Mouse (Mus musculus) left cerebral cortex, postnatal 4 days (tissue): ENCODE data around the gene Gm11554. TPM values are rescaled to one million over a fixed set of nuclear protein-coding genes. Genes with fewer than 3 reads are reported as not detected.
"Not testable (repeated sequence)": the region's sequence is repeated elsewhere in the genome, so short reads cannot be mapped to it uniquely, and the experiment has no call there.

Experiments used
- DNase-seq: peaks from one replicate; pipeline ENCODE4 v3.0.0-alpha.2; 2022
- intact Hi-C: fragments of 180-260 bp; cut with DNase I; formaldehyde crosslinking; loops from one replicate; pipeline ENCODE4 v1.15.1; 2025
- total RNA-seq, 2 experiments: library from RNA; stranded (reverse); gene quantifications; 2 replicates each; pipeline ENCODE4 v1.2.3; 2021

Gene Gm11554
- not detected for total RNA-seq

GRCm38 (mm10) chr11:99804346-99804745 lies at the start of gene Gm11554:
Gene Gm11554, minus strand, starts transcription at chr11:99804446.
- intact Hi-C loops, DNase-seq: not testable (repeated sequence)

- intact Hi-C loops = no loop called here
- no peak for DNase-seq
Measured at GRCm38 (mm10) chr11:99851508-99851907, 47.3 kb upstream of the Gm11554 start, which contains the start of gene Krtap4-16. Gene Krtap4-16, minus strand, starts transcription at chr11:99851608.

GRCm38 (mm10) chr11:99846746-99847145 lies 42.5 kb upstream of the Gm11554 start:
- intact Hi-C loops = no loop called here
- no peak for DNase-seq

GRCm38 (mm10) chr11:99842185-99842584 lies 37.9 kb upstream of the Gm11554 start:
- DNase-seq = no peak
- intact Hi-C loops = no loop called here

- intact Hi-C loops = no loop called here
- DNase-seq = no peak
Measured at GRCm38 (mm10) chr11:99837966-99838365, 33.7 kb upstream of the Gm11554 start, which contains the start of gene 2300003K06Rik. Gene 2300003K06Rik, minus strand, starts transcription at chr11:99838066.

DNA sequence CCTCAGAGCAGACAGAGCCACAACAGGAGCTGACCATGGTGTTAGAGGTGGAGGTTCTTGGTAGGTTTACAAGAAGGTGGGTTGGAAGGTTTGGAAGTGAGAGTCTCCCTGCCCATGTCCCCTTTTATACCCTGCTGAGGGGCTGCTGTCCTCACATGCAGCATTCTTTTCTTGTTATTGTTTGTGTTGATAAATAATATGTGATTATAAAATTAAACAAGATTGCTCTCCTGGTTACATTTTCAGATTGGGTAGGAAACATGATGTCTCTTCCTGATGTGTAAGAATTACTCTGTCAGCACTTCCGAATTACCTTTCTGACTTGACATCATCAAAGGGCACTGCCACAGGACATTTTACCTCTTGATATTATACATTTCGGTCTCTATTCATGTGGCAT lies 11.3 kb upstream of the Gm11554 start, which contains the start of gene Gm11564:
Gm11564 (minus strand) TSS at position 101 of the 400 bp plus-strand sequence.
- DNase-seq, intact Hi-C loops: not testable (repeated sequence)

DNA sequence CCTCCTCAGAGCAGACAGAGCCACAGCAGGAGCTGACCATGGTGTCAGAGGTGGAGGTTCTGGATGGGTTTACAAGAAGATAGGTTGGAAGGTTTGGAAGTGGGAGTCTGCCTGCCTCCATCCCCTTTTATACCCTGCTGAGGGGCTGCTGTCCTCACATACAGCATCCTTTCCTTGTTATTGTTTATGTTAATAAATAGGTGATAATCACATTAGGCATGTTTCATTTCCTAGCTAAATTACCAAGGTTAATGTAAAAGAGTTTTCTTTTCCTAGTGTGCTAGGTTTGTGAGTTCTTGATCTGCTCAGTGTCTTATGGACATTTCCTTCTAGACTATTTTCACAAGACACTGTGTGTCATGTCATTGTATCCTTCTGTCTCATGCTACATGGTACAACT lies 5.5 kb upstream of the Gm11554 start, which contains the start of gene Krtap4-13:
Krtap4-13 (minus strand) TSS at position 101 of the 400 bp plus-strand sequence.
- DNase-seq, intact Hi-C loops: not testable (repeated sequence)

DNA sequence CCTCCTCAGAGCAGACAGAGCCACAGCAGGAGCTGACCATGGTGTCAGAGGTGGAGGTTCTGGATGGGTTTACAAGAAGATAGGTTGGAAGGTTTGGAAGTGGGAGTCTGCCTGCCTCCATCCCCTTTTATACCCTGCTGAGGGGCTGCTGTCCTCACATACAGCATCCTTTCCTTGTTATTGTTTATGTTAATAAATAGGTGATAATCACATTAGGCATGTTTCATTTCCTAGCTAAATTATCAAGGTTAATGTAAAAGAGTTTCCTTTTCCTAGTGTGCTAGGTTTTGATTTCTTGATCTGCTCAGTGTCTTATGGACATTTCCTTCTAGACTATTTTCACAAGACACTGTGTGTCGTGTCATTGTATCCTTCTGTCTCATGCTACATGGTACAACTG lies 5.4 kb downstream of the Gm11554 start, which contains the start of gene Gm11569:
Gm11569 (minus strand) TSS at position 101 of the 400 bp plus-strand sequence.
- intact Hi-C loops, DNase-seq: not testable (repeated sequence)

GRCm38 (mm10) chr11:99793367-99793766 lies 10.9 kb downstream of the Gm11554 start, which contains the start of gene Gm11596:
Gene Gm11596, minus strand, starts transcription at chr11:99793467.
- intact Hi-C loops = no loop called here

DNA sequence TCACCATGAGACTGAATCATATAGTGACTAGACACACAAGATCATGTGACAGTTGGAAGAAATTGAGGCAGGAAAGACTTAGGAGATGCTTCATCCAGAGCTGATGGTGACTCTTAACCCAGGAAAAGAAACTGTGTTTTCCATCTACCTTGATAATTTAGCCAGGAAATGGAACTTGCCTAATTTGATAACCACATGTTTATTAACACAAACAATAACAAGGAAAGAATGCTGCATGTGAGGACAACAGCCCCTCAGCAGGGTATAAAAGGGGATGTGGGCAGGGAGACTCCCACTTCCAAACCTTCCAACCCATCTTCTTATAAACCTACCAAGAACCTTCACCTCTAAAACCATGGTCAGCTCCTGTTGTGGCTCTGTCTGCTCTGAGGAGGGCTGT lies 19.3 kb downstream of the Gm11554 start, which contains the start of gene Krtap4-9:
Krtap4-9 (plus strand) TSS at position 301 of the 400 bp plus-strand sequence.
- DNase-seq, intact Hi-C loops: not testable (repeated sequence)

More at GRCm38 (mm10) chr11:99793367-99793766, 10.9 kb downstream of the Gm11554 start, which contains the start of gene Gm11596:
- no peak for DNase-seq

DNA sequence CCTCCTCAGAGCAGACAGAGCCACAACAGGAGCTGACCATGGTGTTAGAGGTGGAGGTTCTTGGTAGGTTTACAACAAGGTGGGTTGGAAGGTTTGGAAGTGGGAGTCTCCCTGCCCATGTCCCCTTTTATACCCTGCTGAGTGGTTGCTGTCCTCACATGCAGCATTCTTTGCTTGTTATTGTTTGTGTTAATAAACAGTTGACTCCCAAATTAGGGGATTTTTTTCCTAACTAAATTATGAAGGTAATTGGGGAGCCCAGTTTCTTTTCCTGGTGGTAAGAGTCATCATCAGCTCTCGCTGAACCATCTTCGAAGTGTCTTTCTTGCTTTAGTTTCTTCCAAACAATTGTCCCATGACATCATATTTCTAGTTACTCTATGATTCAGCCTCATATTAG lies 23.6 kb downstream of the Gm11554 start, which contains the start of gene Krtap4-8:
Krtap4-8 (minus strand) TSS at position 101 of the 400 bp plus-strand sequence.
- intact Hi-C loops = no loop called here
- no peak for DNase-seq

GRCm38 (mm10) chr11:99778401-99778800 lies 25.8 kb downstream of the Gm11554 start:
- intact Hi-C loops = no loop called here
- DNase-seq = no peak

DNA sequence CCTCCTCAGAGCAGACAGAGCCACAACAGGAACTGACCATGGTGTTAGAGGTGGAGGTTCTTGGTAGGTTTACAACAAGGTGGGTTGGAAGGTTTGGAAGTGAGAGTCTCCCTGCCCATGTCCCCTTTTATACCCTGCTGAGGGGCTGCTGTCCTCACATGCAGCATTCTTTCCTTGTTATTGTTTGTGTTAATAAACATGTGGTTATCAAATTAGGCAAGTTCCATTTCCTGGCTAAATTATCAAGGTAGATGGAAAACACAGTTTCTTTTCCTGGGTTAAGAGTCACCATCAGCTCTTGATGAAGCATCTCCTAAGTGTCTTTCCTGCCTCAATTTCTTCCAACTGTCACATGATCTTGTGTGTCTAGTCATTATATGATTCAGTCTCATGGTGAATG lies 31.4 kb downstream of the Gm11554 start, which contains the start of gene Gm11595:
Gm11595 (minus strand) TSS at position 101 of the 400 bp plus-strand sequence.
- intact Hi-C loops, DNase-seq: not testable (repeated sequence)

GRCm38 (mm10) chr11:99768410-99768809 lies 35.8 kb downstream of the Gm11554 start:
- no peak for DNase-seq
- intact Hi-C loops = no loop called here

DNA sequence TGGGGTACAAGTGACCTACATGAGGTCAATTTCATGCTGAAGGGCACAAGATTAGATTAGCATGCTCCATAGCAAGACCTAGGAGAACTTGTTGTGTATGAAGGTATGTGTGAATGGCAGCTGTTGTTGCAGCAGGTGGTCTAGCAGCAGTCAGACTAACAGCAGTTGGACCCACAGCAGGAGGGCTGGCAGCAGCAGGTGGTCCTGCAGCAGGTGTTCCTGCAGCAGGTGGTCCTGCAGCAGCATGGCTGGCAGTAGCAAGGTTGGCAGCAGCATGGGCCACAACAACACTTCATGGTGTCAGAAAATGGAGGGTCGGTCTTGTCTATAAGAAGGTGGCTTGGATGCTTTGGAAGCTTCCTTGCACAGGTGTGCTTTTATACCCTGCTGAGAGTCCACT lies 45.4 kb downstream of the Gm11554 start:
- intact Hi-C loops = no loop called here
- DNase-seq = no peak

Other genes starting within 250 kb of the Gm11554 start
- gene Krtap3-2, start 247.6 kb downstream of the Gm11554 start, total RNA-seq = not detected
- gene Gm11939, start 245.0 kb downstream of the Gm11554 start, total RNA-seq = not detected
- not detected for gene Krtap3-1, start 237.8 kb downstream of the Gm11554 start, total RNA-seq
- gene Krtap1-5, start 223.4 kb downstream of the Gm11554 start, total RNA-seq = not detected
- gene Krtap1-4, start 220.8 kb downstream of the Gm11554 start, total RNA-seq = not detected
- gene Krtap1-3, start 213.1 kb downstream of the Gm11554 start, total RNA-seq = not detected
- not detected for gene Krtap9-3, start 206.3 kb downstream of the Gm11554 start, total RNA-seq
- not detected for gene Gm11938, start 201.1 kb downstream of the Gm11554 start, total RNA-seq
- not detected for gene Gm11937, start 194.3 kb downstream of the Gm11554 start, total RNA-seq
- not detected for gene Krtap2-4, start 189.6 kb downstream of the Gm11554 start, total RNA-seq
- gene Gm11562, start 184.0 kb downstream of the Gm11554 start, total RNA-seq = not detected
- not detected for gene Krtap4-1, start 176.2 kb downstream of the Gm11554 start, total RNA-seq
- gene Krtap4-2, start 169.4 kb downstream of the Gm11554 start, total RNA-seq = not detected
- gene Krtap4-7, start 160.4 kb downstream of the Gm11554 start, total RNA-seq = not detected
- not detected for gene Gm11555, start 154.2 kb downstream of the Gm11554 start, total RNA-seq
- not detected for gene Gm11563, start 145.5 kb downstream of the Gm11554 start, total RNA-seq
- not detected for gene Krtap4-6, start 138.5 kb downstream of the Gm11554 start, total RNA-seq
- gene Gm14190, start 113.7 kb downstream of the Gm11554 start, total RNA-seq = not detected
- gene Gm14180, start 70.2 kb downstream of the Gm11554 start, total RNA-seq = not detected
- gene Gm11595, start 31.5 kb downstream of the Gm11554 start, total RNA-seq = not detected
- gene Krtap4-8, start 23.7 kb downstream of the Gm11554 start, total RNA-seq = not detected
- not detected for gene Krtap4-9, start 19.2 kb downstream of the Gm11554 start, total RNA-seq
- not detected for gene Gm11596, start 11.0 kb downstream of the Gm11554 start, total RNA-seq
- not detected for gene Gm11569, start 5.5 kb downstream of the Gm11554 start, total RNA-seq
- gene Krtap4-13, start 5.4 kb upstream of the Gm11554 start, total RNA-seq = not detected
- gene Gm11564, start 11.2 kb upstream of the Gm11554 start, total RNA-seq = not detected
- not detected for gene 2300003K06Rik, start 33.6 kb upstream of the Gm11554 start, total RNA-seq
- gene Krtap4-16, start 47.2 kb upstream of the Gm11554 start, total RNA-seq = not detected
- not detected for gene Gm11568, start 53.5 kb upstream of the Gm11554 start, total RNA-seq
- not detected for gene Gm11559, start 60.0 kb upstream of the Gm11554 start, total RNA-seq
- gene Krtap9-1, start 68.9 kb upstream of the Gm11554 start, total RNA-seq = not detected
- not detected for gene Gm11567, start 74.7 kb upstream of the Gm11554 start, total RNA-seq
- gene Krtap31-1, start 103.5 kb upstream of the Gm11554 start, total RNA-seq = not detected
- gene Gm11565, start 110.3 kb upstream of the Gm11554 start, total RNA-seq = not detected
- gene Krtap31-2, start 131.8 kb upstream of the Gm11554 start, total RNA-seq = not detected
- not detected for gene Krtap9-5, start 144.0 kb upstream of the Gm11554 start, total RNA-seq
- gene Krtap29-1, start 174.6 kb upstream of the Gm11554 start, total RNA-seq = not detected
- not detected for gene Krtap16-1, start 182.2 kb upstream of the Gm11554 start, total RNA-seq
- not detected for gene Krtap17-1, start 189.5 kb upstream of the Gm11554 start, total RNA-seq
- under 1 TPM in 1 of 2 experiments, not detected in 1; 0.30 TPM for gene Krt33a, start 211.8 kb upstream of the Gm11554 start, total RNA-seq
- gene Krt33b, start 225.4 kb upstream of the Gm11554 start, total RNA-seq = not detected
- gene Krt34, start 237.1 kb upstream of the Gm11554 start, total RNA-seq = not detected
- gene Krt31, start 246.1 kb upstream of the Gm11554 start, total RNA-seq = not detected